Mouse (Mus musculus) hindbrain, embryonic 15.5 days (tissue): ENCODE data around the gene Map3k4. TPM values are rescaled to one million over a fixed set of nuclear protein-coding genes. Genes with fewer than 3 reads are reported as not detected.
A peak's percentile ranks its signal among the peaks of the same experiment; 100 is the strongest.
"Not testable (repeated sequence)": the region's sequence is repeated elsewhere in the genome, so short reads cannot be mapped to it uniquely, and the experiment has no call there.

Experiments
- ATAC-seq: fragments of 200-750 bp; cut with Nextera tagmentation; 2 replicates; pipeline ENCODE4 v1.8.0; 2017; ENCODE audit warnings: low read depth, moderate number of reproducible peaks, moderate TSS enrichment; ENCODE audit not compliant: low FRiP score
- H3K27ac ChIP-seq: fragments of 300-500 bp; sonication (generic); replicated peaks from 2 replicates; pipeline ENCODE4 v1.5.1; 2015; ENCODE audit warnings: mild to moderate bottlenecking, inconsistent platforms
- H3K27me3 ChIP-seq: fragments of 300-500 bp; sonication (generic); 2 replicates; pipeline ENCODE4 v1.6.1; 2015; ENCODE audit warnings: control low read depth, inconsistent platforms
- H3K36me3 ChIP-seq: fragments of 300-500 bp; sonication (generic); 2 replicates; pipeline ENCODE4 v1.6.1; 2015; ENCODE audit warnings: control low read depth, inconsistent platforms
- H3K4me1 ChIP-seq: fragments of 300-500 bp; sonication (generic); replicated peaks from 2 replicates; pipeline ENCODE4 v1.6.1; 2015; ENCODE audit warnings: control low read depth, inconsistent platforms
- H3K4me2 ChIP-seq: fragments of 300-500 bp; sonication (generic); 2 replicates; pipeline ENCODE4 v1.6.1; 2015; ENCODE audit warnings: moderate library complexity, mild to moderate bottlenecking, inconsistent platforms
- H3K4me3 ChIP-seq: fragments of 300-500 bp; sonication (generic); 2 replicates; pipeline ENCODE4 v1.5.1; 2015; ENCODE audit warnings: mild to moderate bottlenecking, inconsistent platforms
- H3K9ac ChIP-seq: fragments of 300-500 bp; sonication (generic); 2 replicates; pipeline ENCODE4 v1.6.1; 2015; ENCODE audit warnings: inconsistent platforms
- H3K9me3 ChIP-seq: fragments of 300-500 bp; sonication (generic); 2 replicates; pipeline ENCODE4 v1.6.1; 2016; ENCODE audit warnings: control low read depth, inconsistent platforms
- WGBS: fragments of 180-500 bp; shearing (Covaris S2); methylation state at CpG from one replicate; pipeline ENCODE4 v1.1.7; 2015; 5-methylcytosine and 5-hydroxymethylcytosine counted together
- polyA plus RNA-seq: library from polyadenylated mRNA; unstranded; fragments of >200 nt; fragmentation: Nextera tagmentation; extraction: Ambion mirVana; gene quantifications from 2 replicates; pipeline ENCODE4 v1.2.1, GENCODE M21; 2015

Map3k4 gene
- polyA plus RNA-seq, 1 experiment from 2014 or later: 41.4 TPM

- 90% methylated on average over 1 of the region's 1 CpGs for WGBS
- not testable (repeated sequence) for H3K4me3 ChIP-seq, H3K4me2 ChIP-seq, H3K9ac ChIP-seq, ATAC-seq, H3K27ac ChIP-seq, H3K36me3 ChIP-seq, H3K9me3 ChIP-seq, H3K27me3 ChIP-seq
- H3K4me1 ChIP-seq: peaks cover 45% of the 10 kb centered on the region
Measured at GRCm38 (mm10) chr17:12289836-12290235, 28.8 kb downstream of the Map3k4 start.

GRCm38 (mm10) chr17:12288871-12289270, 29.7 kb downstream of the Map3k4 start:
- WGBS: 91% methylated on average over 4 of the region's 4 CpGs

GRCm38 (mm10) chr17:12279810-12280209, 38.8 kb downstream of the Map3k4 start:
- no peak overlapping the region for H3K9ac ChIP-seq
- H3K27ac ChIP-seq: no peak overlapping the region
- WGBS: 95% methylated on average over 10 of the region's 10 CpGs
- H3K36me3 ChIP-seq: peaks cover 8% of the 10 kb centered on the region; the same call in 1 of the 2 replicates
- H3K4me1 ChIP-seq: no peaks in the 10 kb centered on the region
- no peak; the same call in 1 of the 2 replicates for ATAC-seq
- no peak overlapping the region for H3K4me2 ChIP-seq
- no peak overlapping the region for H3K4me3 ChIP-seq
- H3K27me3 ChIP-seq: no peaks in the 10 kb centered on the region
- no peaks in the 10 kb centered on the region for H3K9me3 ChIP-seq

More at GRCm38 (mm10) chr17:12288871-12289270, 29.7 kb downstream of the Map3k4 start:
- ATAC-seq: no peak
- H3K27me3 ChIP-seq: no peaks in the 10 kb centered on the region
- no peak overlapping the region for H3K4me2 ChIP-seq
- peaks cover 36% of the 10 kb centered on the region for H3K4me1 ChIP-seq
- no peak overlapping the region for H3K4me3 ChIP-seq
- H3K36me3 ChIP-seq: no peaks in the 10 kb centered on the region
- H3K27ac ChIP-seq: no peak overlapping the region
- H3K9ac ChIP-seq: no peak overlapping the region
- H3K9me3 ChIP-seq: no peaks in the 10 kb centered on the region

DNA sequence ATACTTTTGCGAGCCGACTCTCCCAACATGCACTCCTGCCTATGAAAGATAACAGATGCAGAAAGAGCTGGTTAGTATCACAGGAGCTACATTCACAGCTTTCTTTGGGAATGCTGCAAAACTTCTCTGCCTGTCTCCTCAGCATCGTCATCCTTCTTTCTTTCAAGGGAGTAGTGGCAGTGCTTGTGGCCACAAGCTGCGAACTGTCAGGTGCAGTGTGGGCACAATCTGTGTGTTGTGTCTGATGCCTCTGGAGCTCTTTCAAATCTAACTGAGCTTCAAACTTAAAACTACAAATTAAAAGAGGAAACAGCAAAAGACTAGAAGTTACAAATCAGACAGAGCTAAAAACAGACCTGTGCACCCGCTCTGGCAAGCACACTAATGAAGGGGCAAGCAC, 40.5 kb downstream of the Map3k4 start:
- ATAC-seq: no peak
- Histone ChIP-seq H3K9ac (no peak overlapping the region), H3K9me3 (no peaks in the 10 kb centered on the region), H3K27me3 (no peaks in the 10 kb centered on the region), H3K4me1 (0 out of 2 replicates have a peak, but pooled peaks cover 3% of the 10 kb centered on the region), H3K4me3 (no peak overlapping the region), H3K36me3 (peaks cover 8% of the 10 kb centered on the region; the same call in 1 of the 2 replicates), H3K27ac (no peak overlapping the region), H3K4me2 (no peak overlapping the region)
- WGBS: 90% methylated on average over 5 of the region's 5 CpGs

DNA sequence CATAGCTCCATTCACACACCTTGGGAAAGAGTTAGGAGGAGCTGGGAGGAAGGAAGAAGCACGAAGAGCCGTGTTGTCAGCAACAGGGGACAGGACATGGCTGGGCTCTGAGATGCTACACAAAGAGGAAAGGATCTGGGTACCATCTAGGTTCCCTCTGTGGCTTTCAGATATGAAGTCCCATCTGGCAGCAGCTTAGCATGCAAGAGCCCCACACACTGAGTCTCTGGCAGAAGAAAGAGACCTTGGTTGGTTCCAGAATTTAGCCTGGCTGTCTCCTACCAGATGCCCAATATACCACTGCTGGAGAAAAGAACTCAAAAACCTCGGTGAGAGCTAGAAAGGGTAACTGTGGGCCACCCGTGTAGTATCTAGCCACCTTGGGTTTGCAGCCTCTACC, 41.3 kb downstream of the Map3k4 start:
- peaks cover 8% of the 10 kb centered on the region; the same call in 1 of the 2 replicates for H3K36me3 ChIP-seq
- WGBS: 83% methylated on average over 4 of the region's 4 CpGs
- no peak overlapping the region for H3K4me2 ChIP-seq
- no peak overlapping the region for H3K27ac ChIP-seq
- H3K9ac ChIP-seq: no peak overlapping the region
- no peaks in the 10 kb centered on the region for H3K9me3 ChIP-seq
- ATAC-seq: no peak
- 0 out of 2 replicates have a peak, but pooled peaks cover 3% of the 10 kb centered on the region for H3K4me1 ChIP-seq
- no peak overlapping the region for H3K4me3 ChIP-seq
- H3K27me3 ChIP-seq: no peaks in the 10 kb centered on the region

GRCm38 (mm10) chr17:12276496-12277200, 41.9 kb downstream of the Map3k4 start:
- no peak for ATAC-seq
- H3K36me3 ChIP-seq: peaks cover 12% of the 10 kb centered on the region
- H3K4me2 ChIP-seq: no peak overlapping the region
- H3K4me3 ChIP-seq: no peak overlapping the region
- no peaks in the 10 kb centered on the region for H3K27me3 ChIP-seq
- no peaks in the 10 kb centered on the region for H3K9me3 ChIP-seq
- H3K27ac ChIP-seq: no peak overlapping the region
- H3K9ac ChIP-seq: no peak overlapping the region
- WGBS: 84% methylated on average over 11 of the region's 11 CpGs
- 0 out of 2 replicates have a peak, but pooled peaks cover 3% of the 10 kb centered on the region for H3K4me1 ChIP-seq

- 0 out of 2 replicates have a peak, but pooled peaks cover 3% of the 10 kb centered on the region for H3K4me1 ChIP-seq
- 53% methylated on average over 9 of the region's 9 CpGs for WGBS
- no peaks in the 10 kb centered on the region for H3K9me3 ChIP-seq
Measured at GRCm38 (mm10) chr17:12275756-12276155, 42.8 kb downstream of the Map3k4 start.

GRCm38 (mm10) chr17:12273032-12273431, 45.6 kb downstream of the Map3k4 start:
- H3K36me3 ChIP-seq: peaks cover 28% of the 10 kb centered on the region
- no peaks in the 10 kb centered on the region for H3K27me3 ChIP-seq
- WGBS: 89% methylated on average over 5 of the region's 5 CpGs
- no peak overlapping the region for H3K27ac ChIP-seq
- H3K9me3 ChIP-seq: no peaks in the 10 kb centered on the region
- H3K4me2 ChIP-seq: no peak overlapping the region
- H3K4me1 ChIP-seq: peaks cover 10% of the 10 kb centered on the region
- no peak overlapping the region for H3K9ac ChIP-seq
- H3K4me3 ChIP-seq: no peak overlapping the region
- no peak for ATAC-seq

More at GRCm38 (mm10) chr17:12275756-12276155, 42.8 kb downstream of the Map3k4 start:
- no peak for ATAC-seq
- Histone ChIP-seq H3K27me3 (no peaks in the 10 kb centered on the region), H3K36me3 (peaks cover 21% of the 10 kb centered on the region), H3K9ac (no peak overlapping the region), H3K4me3 (no peak overlapping the region), H3K4me2 (no peak overlapping the region), H3K27ac (no peak overlapping the region)

- Histone ChIP-seq H3K4me1 (peaks cover 21% of the 10 kb centered on the region), H3K9me3 (no peaks in the 10 kb centered on the region), H3K27me3 (no peaks in the 10 kb centered on the region), H3K36me3 (peaks cover 24% of the 10 kb centered on the region), H3K27ac (no peak overlapping the region), H3K4me2 (no peak overlapping the region), H3K4me3 (no peak overlapping the region), H3K9ac (no peak overlapping the region)
- 93% methylated on average over 18 of the region's 18 CpGs for WGBS
- ATAC-seq: no peak
Measured at GRCm38 (mm10) chr17:12271805-12272204, 46.8 kb downstream of the Map3k4 start.

- Histone ChIP-seq H3K4me2 (no peak overlapping the region), H3K9me3 (no peaks in the 10 kb centered on the region), H3K4me3 (no peak overlapping the region), H3K27me3 (no peaks in the 10 kb centered on the region), H3K9ac (no peak overlapping the region), H3K27ac (no peak overlapping the region), H3K36me3 (peaks cover 20% of the 10 kb centered on the region), H3K4me1 (peaks cover 36% of the 10 kb centered on the region)
- WGBS: 78% methylated on average over 10 of the region's 10 CpGs
- no peak for ATAC-seq
Measured at GRCm38 (mm10) chr17:12268538-12268937, 50.1 kb downstream of the Map3k4 start.

DNA sequence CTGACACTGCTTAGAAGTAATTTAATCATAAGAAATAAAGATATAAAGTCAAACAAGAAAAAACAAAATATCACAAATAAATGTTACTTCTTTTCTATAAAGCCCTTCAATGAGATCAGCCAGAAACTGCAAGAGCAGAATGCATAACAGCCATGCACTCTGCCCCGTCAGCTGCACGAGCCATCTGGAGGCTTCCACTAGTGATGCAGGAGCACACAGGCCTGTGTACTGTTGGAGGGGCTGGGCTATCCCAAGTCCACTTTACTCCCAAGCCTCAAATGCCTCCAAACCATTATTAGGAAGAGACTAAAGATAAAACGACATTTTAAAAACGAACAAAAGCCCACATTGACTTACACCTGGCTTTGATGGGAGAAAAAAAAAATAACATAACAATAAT, 50.5 kb downstream of the Map3k4 start:
- no peak for ATAC-seq
- Histone ChIP-seq H3K4me2 (no peak overlapping the region), H3K36me3 (peaks cover 20% of the 10 kb centered on the region), H3K4me1 (peaks cover 34% of the 10 kb centered on the region), H3K4me3 (no peak overlapping the region), H3K27me3 (no peaks in the 10 kb centered on the region), H3K27ac (no peak overlapping the region), H3K9me3 (no peaks in the 10 kb centered on the region), H3K9ac (no peak overlapping the region)
- 65% methylated on average over 4 of the region's 4 CpGs for WGBS

- Histone ChIP-seq H3K9ac (no peak overlapping the region), H3K27ac (peak overlapping the region; percentile 35), H3K27me3 (no peaks in the 10 kb centered on the region), H3K36me3 (peaks cover 11% of the 10 kb centered on the region), H3K4me1 (peaks cover 34% of the 10 kb centered on the region), H3K9me3 (no peaks in the 10 kb centered on the region), H3K4me2 (peak overlapping the region; percentile 7; the same call in 1 of the 2 replicates), H3K4me3 (no peak overlapping the region)
- peak; percentile 76 for ATAC-seq
- WGBS: 54% methylated on average over 21 of the region's 21 CpGs
Measured at GRCm38 (mm10) chr17:12265969-12266925, 52.3 kb downstream of the Map3k4 start.
